Mouse (Mus musculus) common myeloid progenitor, adult 5-6 weeks (primary cell): ENCODE measurements at regions not wholly inside any gene's neighbourhood (a gene's known extent, or its start where the extent isn't known, plus 50 kb on each side); places are given as distances from the start of the nearest gene placed in this dataset.
A peak's percentile ranks its signal among the peaks of the same experiment; 100 is the strongest.
"Not testable (repeated sequence)": the region's sequence is repeated elsewhere in the genome, so short reads cannot be mapped to it uniquely, and the experiment has no call there.

Source experiments
- ATAC-seq: replicated peaks from 2 replicates; pipeline ENCODE4 v1.8.0; 2016; ENCODE audit warnings: low read depth, mild to moderate bottlenecking, moderate TSS enrichment, inconsistent platforms; ENCODE audit not compliant: poor library complexity, severe bottlenecking

GRCm38 (mm10) chr6:6301001-6301510 lies 84.1 kb upstream of the Slc25a13 start:
- ATAC-seq: no peak

GRCm38 (mm10) chr6:6298867-6299852 lies 82.2 kb upstream of the Slc25a13 start:
- 0 out of 2 replicates have a peak, but pooled peaks have one; percentile 36 for ATAC-seq

GRCm38 (mm10) chr6:6295551-6295950 lies 78.6 kb upstream of the Slc25a13 start:
- not testable (repeated sequence) for ATAC-seq

- ATAC-seq: no peak
Observed at GRCm38 (mm10) chr6:6291781-6292180, 74.8 kb upstream of the Slc25a13 start.

- ATAC-seq: no peak
Observed at GRCm38 (mm10) chr6:6290427-6290826, 73.5 kb upstream of the Slc25a13 start.

GRCm38 (mm10) chr6:6289806-6290205 lies 72.8 kb upstream of the Slc25a13 start:
- ATAC-seq: peak; percentile 63; the same call in 1 of the 2 replicates

GRCm38 (mm10) chr6:6280812-6281568 lies 64.0 kb upstream of the Slc25a13 start:
- ATAC-seq: peak; percentile 98

GRCm38 (mm10) chr6:6279646-6280045 lies 62.7 kb upstream of the Slc25a13 start:
- no peak for ATAC-seq

- ATAC-seq: peak; percentile 83
Observed at GRCm38 (mm10) chr6:6270545-6270944, 53.6 kb upstream of the Slc25a13 start.
